Mouse (Mus musculus) cerebellum, postnatal 36 days (tissue): ENCODE data around the gene Cotl1.
"Not testable (repeated sequence)": the region's sequence is repeated elsewhere in the genome, so short reads cannot be mapped to it uniquely, and the experiment has no call there.

Experiments
- DNase-seq, 2 experiments: peaks; one replicate each; pipeline ENCODE4 v3.0.0; 2021 to 2022; ENCODE audit warnings: mixed read lengths in 2 of 2

The Cotl1 gene

DNA sequence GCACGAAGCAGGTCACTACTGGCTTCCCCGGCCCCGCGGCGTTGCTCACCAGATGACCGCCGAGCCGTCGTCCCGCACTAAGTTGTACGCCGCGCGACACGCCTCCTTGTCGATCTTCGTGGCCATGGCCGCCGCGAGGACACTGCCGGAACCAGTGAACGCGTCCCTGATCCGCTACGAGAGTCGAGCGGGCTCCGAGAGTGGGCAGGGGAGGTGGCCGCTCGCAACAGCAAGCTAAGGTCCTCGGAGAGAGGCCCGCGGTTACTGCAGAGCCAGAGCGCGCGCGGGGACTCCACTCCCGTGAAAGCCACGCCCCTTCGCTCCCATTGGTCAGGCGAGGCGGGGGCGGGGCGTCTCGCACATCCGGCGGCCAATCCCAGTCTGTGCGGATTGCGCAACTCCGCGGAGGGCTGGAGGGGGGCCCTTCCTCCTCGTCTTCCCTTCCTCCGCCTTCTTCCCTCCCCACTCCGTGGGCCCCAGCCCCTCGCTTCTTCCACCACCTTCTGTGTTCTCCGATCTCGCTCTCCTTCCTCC is at the start of gene Cotl1:
Gene Cotl1, minus strand, starts transcription at position 270 of the 534 bp plus-strand sequence.
- peak; percentile 98 for DNase-seq

DNA sequence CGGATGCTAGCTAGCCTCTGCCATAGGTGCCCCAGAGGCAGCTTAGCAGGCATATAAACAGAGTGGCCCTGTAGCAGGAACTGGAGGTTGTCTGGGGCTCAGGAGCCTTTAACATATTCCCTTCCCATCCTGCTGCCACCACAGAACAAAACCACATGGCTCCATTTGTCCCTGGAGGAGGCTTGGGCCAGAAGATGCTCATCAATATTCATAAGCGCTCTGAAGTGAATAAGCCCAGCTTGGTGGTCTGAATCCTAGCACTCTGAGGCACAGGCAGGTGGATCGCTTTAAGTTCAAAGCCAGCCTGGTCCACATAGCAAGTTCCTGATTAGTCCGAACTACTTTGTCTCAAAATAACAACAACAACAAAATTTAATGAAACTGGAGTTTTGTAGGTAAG is 47.7 kb upstream of the Cotl1 start:
- DNase-seq, result no peak

DNA sequence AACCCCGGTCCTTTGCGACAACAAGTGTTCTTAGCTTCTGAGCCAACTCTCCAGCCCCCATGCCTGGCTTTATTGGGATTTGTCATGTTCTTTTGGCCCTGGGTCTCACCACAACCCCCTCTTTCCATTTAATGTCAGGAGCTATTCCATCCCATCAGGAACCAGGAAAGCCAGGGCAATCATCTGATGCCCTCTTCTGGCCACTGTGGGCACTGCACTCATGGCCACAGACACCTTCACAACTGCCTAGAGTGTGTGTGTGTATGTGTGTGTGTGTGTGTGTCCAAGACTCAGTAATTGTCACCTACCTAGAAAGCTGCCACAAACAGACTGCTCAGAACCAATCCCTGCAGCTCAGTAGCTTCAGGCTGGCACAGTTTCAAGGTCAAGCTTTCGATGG is 46.8 kb upstream of the Cotl1 start:
- peak; percentile 18 to 27 for DNase-seq

DNA sequence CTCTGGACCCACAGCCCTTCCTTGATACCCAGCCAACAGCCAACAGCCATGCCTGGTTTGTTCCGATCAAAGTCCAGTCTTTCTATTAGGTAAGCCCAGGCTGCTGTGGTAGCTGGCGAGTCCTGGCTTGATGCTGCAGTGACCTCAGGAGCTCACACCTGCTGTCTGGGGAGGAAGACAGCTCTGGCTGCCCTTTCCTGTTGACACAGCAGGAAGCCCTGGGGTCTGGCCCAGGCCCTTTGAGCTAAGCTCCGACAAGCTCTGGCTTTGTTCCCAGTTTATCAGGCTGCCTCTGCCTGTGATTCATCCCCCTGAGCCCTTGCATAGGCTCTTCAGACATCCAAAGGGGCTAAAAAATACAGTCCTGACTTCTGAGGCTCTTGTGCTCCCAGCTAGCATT is 45.3 kb upstream of the Cotl1 start:
- DNase-seq, result peak; percentile 35 to 38

DNA sequence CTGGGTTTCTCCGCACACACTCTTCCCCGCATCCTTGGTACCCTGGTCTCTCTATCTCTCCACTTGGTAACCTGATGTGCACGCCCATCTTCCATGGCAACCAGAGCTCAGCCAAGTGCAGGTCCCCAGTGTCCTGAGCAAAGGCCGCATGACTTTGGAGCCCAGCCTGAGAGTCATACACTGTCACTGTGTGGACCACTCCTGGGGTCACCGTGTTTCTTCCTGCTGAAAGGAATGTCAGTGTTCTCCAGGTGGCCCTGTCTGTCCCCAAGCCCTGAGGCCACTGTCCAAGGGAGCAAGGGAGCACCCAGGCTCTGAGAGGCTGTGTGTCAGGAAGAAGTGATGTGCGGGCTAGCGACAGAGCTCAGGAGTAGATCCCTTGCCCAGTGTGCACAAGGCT is 42.9 kb upstream of the Cotl1 start:
- no peak for DNase-seq

DNA sequence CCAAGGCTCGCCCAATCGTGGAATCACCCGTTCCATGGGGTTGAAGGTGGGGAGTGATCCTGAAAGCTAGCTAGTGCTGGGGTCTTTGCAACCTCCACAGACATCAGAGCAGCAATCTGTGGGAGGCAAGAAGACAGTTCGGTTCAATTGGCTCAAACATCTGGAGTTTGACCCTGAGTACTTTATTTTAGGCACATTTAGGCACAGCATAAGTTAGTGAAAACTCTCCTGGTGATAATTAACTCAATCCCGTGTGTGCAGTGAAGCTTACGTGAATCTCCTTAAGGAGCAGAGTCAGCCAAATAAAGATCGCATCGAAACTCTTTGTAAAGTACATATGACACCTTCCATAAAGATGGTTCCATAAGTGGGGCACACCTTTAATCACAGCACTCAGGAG is 41.6 kb upstream of the Cotl1 start:
- DNase-seq, result no peak

DNA sequence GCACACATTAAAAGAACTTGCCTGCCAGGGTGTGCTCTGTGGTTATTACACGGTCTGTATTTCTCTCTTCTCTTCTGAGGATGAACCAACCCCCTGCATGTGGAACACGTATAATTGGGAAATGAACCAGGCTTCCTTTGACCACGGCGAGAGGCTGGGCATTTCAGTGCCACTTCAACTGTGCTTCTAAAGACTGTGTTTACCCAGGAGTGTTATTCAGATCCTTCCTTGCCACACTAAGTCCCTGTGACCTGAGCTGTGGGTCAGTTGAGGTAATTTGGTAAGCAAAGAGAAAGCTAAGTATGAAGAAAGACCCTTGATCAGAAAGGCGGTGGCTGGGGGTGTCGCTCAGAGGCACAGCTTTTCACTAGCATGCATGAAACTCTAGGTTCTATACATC is 41.0 kb upstream of the Cotl1 start:
- no peak for DNase-seq

DNA sequence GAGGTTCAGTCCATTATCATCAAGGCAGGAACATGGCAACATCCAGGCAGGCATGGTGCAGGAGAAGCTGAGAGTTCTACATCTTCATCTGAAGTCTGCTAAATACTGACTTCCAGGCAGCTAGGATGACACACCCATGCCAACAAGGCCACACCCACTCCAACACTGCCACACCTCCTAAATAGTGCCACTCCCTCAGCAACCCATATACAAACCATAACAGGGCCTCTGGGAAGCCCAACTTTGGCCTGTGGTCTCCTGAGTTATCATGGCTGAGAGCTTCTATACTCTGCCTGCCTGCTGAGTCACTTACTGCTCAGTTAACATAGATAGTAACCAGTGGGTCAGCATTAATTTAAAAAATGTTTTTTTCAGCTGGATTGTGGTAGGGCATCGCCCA is 32.8 kb upstream of the Cotl1 start:
- DNase-seq, result no peak

DNA sequence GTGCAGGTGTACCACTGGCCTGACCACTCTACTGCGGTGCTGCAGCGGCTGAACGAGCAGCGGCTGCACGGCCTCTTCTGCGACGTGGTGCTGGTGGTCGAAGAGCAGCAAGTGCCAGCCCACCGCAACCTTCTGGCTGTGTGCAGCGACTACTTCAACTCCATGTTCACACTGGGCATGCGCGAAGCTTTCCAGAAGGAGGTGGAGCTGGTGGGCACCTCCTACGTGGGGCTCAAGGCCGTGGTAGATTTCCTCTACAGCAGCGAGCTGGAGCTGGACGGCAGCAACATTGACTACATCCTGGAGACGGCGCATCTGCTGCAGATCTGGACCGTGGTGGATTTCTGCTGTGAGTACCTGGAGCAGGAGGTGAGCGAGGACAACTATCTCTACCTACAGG is 29.3 kb upstream of the Cotl1 start:
- DNase-seq, result no peak

DNA sequence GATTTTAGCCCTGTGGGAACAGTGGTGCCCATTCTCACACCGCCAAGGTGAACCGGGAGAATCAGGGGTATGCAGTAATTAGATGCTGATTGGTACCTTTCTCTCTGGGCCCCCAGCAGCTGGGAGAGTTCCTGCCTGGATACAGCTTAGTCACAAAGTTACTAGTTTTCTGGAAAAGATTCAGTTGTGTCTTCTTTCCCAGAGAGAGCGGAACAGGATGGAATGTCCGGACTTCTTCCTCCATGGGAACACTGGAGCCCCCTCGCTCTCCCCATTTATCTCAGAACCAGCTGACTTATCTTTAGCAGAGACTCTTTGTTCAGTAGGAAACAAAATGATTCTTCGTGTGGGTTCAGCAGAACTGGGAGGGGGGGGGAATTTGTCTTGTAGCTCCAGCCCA is 22.4 kb upstream of the Cotl1 start:
- no peak for DNase-seq

DNA sequence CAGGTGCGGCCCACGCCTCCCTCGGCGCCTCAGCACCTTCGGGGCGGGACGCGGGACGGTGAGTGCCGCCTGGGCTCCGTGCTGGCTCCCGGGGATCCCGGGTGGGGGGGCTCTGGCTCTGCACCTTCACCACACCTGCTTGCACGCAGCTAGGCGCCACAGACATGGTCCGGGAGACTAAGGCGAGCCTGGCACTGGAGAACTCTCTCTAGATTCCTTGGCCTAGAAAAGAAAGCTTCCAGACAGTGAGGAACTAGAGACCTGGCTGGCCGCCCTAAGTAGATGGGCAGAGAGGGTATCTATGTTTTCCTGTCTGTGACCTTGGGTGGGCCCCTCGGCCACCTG is 22.0 kb upstream of the Cotl1 start:
- DNase-seq, result no peak

DNA sequence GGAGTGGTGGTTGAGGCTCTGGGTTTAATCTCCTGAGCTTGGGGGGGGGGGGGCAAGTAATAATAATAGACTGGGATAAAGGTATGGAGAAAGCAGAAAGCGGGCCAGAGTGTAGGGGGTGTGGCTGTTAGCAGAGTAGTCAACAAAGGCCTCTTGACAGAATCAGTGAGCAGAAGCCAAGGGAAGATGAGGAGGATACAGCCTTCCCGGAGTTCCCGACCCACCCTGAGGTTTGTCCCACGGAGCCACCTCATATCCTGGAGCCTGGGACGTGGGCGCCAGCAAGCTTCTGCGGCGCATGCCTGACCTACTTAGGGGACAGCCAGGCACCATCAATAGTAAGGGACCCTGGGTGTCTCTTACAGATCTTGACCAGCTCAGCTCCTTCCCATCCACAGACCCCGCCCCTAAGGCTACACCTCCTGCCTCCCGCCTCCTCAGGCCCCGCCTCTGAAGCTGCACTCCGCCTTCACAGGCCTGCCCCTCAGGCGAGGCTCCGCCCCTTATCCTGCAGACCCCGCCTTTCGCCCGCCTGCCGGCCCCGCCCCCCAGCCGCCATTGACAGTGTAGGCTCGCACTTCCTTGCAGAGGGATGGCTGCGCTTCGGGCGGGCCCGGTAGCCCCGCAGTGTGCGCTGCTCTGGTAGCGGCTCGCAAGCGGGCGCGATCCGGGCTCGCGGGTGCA is 21.5 kb upstream of the Cotl1 start, which contains the start of gene Klhl36:
Gene Klhl36, plus strand, starts transcription at position 561 of the 684 bp plus-strand sequence.
- peak; percentile 95 to 97 for DNase-seq

DNA sequence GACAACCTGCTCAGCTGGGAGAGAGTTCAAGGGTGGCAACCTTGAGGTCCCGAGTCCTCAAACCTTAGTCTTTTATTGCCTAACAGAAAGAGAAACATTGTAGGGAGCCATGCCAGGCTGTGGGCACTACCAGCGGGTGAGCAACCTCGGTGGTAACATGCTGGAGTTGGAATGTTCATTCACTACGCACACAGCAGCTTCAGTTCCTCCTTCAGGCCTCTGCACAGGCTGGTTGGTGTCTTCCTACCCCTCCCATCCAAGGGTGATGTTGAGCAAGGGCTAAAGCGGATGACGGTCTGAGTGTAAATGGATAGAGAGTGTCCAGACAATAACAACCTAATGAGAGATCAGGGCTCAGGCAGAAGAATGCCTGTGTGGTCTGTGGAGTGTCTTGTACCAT is 17.4 kb upstream of the Cotl1 start:
- DNase-seq, result no peak

DNA sequence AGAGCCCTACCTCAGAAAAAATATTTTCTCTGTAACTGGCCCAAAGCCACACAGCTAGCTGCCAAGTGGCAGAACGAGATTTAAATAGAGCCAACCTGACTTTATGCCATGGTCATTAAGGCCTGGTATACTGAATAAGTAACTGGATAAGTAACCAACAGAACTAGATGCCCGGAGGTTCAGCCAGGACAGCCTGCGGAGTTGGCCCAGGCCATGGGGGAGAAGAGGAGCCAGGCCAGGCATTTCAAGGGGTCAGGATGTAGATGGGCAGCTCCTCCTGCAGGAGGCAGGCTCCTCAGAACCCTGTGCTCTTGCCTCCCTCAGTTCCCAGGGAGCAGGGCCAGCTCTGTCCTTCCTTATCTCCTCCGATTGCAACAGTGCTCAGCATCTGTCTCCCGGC is 15.3 kb upstream of the Cotl1 start:
- peak; percentile 24 to 29 for DNase-seq

DNA sequence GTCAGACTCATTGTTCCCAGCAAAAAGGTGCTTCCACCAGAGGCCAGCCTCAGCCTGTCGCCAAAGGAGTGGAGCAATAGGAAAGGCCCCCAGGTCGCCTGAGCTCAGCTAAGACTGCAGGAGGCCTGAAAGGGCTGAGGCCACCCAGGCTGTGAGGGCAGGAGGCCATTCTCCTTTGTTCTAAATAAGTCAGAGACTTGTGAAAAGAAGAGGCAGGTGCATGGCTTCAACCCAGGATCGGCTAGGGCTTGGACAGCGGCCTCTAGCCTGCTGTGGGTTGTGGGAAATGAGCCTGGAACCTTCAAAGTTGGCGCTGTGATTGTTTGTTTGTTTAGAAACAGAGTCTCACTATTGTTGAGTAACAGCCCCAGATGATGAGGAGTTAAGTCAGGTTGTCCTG is 13.7 kb upstream of the Cotl1 start:
- DNase-seq, result no peak

DNA sequence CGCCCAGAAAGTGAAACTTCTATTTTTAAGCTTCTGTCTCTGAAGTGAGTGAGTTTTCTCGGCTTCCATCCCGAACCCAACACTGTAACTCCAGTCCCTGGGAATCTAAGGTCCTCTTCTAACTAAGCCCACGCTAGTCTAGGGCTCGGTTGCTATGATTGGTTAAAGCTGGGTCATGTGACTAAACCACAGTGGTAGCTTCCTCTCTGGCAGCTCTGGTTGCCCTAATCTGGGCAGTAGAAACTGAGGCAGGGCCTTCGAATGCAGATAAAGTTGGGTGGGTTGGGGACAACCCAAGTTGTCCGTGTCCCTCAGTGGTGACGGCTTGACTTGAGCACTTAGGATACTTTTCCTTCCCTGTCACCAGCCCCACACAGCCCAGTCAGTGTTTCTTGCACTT is 13.2 kb upstream of the Cotl1 start:
- no peak for DNase-seq

DNA sequence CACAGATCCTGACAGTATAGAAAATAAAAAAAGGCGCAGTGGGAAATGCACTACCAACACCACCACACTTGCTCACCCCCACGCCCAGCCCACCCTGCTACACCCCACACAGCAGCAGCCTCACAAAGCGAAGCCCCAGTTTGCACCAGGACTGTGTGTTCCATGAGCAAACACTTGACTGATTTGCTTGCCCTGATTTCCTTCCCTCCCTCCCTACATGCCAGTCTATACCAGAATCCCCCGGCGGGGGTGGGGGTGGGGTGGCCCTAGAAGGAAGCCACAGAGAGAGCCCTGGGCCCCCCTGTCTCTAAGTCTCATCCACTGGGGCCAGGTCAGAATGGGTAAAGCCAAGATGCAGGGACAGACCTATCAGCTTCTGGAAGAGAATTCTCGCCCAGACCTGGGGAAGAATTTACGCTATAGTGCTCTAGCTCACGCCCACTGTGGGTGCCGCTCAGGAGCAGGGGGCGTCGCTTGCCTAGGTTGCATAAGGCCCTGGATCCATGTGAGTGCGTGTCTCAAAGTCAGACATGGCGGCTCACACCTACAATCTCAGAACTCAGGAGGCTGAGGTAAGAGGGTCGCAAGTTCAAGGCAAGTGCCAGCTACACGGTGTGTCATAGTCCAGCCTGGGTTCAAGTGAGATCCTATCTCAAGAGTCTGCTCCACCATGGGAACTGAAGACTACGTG is 7.0 kb upstream of the Cotl1 start:
- no peak for DNase-seq

DNA sequence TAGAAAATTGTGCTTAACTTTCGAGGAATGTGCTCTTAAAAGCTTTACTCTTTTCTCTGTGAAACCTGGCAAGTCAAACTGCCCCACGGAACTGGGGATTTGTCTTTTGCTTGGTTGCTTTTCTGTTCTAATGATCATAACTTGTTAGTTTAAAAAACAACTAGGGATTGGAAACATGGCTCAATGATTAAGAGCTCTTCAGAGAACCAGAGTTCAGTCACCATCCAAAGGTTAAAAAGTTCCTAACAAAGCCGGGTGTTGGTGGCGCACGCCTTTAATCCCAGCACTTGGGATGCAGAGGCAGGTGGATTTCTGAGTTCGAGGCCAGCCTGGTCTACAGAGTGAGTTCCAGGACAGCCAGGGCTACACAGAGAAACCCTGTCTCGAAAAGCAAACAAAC is 5.4 kb upstream of the Cotl1 start:
- not testable (repeated sequence) for DNase-seq

DNA sequence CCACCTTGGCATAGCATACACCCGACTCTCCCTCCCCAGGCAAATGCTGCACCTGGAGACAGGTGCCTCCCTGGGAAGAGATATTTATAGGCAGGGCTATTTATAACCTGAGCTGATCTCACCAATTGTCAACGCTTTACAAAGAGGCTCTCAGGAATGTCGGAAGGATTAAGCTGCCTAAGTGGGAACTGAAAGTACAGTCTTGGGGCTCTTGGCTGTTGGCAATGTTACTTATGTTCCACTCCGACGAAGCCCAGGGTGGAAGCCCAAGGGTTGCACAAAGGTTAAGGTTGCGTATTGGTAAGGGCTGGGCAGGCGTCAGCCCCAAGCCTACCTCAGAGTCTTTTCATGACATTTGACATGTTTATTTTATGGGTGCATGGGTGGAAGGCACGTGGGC is 4.2 kb upstream of the Cotl1 start:
- no peak for DNase-seq

DNA sequence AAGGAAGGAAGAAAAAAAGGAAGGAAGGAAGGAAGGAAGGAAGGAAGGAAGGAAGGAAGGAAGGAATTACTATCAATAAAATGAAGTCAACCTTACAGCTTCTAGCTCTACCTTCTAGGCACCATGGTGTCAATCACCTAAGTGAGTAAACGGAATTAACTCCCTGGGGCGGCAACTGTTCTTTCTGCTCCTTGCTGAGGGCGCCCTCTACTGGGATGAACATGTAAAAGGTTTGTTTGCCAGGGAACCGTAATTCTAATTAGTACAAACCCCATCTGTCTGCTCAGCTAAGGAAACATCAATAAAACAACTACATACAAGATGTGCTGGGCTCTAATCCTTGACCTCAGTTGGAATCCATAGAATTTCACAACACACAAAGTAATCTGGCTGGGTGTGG is 3.1 kb upstream of the Cotl1 start:
- DNase-seq, result peak; percentile 77 to 86

DNA sequence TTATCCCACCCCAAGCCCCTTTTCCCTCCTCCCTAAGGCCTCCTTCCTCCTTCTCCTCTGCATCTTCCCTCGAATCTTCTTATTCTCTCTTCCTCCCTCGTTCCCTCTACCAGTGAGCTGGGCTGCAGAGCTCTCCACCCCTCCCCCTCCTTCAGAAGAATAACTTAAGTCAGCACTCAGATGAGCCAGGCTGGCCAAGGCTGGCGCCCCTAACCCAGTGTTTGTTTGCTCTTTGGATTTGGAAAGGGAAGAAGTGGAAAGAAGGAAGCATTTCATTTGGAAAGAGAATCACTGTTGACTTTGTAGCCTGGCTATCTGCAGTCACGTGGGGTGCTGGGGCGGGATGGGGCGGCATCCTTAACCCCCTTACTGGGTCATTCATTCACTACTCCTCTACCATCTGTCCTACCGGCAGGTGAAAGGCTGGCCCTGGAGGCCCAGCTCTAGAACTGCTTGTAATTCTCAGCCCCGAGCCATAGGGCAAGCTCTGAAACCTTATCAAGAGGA is 614 bp upstream of the Cotl1 start:
- peak; percentile 54 to 64 for DNase-seq

DNA sequence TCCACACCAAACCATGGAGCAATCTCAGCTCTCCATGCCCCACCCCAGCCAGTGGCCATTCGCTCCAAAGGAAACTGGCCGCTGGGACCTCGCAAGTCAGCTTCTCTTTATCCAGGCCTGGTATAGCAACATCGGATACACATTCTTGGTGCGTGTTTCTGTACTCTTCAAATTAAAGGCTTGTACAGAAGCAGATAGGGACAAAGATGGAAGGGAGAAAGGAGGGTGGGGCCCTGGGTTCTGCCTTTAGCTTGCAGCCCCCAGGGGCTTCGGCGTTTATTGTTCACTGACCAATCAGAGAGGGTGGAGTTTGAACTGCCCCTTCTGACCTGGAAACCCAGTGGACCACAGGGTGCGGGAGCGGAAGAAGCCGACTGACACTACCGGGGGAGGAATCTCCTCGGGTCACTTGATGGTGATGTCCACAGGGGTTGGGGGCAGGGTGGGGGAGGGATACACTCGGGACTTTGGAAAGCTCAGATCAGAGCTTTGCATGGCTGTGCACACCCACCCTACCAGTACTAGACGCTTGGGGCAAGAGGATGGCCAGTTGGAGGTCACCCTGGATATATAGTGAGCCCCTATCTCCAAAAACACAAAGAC is 824 bp downstream of the Cotl1 start:
- DNase-seq, result no peak

DNA sequence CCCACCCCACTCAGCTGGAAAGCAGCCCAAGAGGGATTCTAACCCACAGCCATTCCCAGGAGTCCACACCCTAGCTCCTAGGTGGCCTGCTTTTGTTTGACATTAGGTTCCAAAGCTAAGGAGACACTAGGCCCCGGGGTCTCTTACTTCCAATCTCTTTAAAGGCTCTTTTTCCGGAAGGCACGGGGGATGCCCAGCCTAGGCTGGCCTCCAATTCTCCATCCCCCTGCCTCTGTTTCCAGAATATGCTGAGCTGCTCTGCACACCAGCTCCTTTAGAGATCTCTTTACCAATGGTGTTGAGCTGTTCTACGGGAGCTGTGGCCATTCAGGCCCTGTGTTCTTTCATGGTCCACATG is 1.4 kb downstream of the Cotl1 start:
- no peak for DNase-seq
